Mouse (Mus musculus) mouse trophoblast stem cell (cell line): ENCODE results near the gene Parp16.

ENCODE experiments used
- in situ Hi-C, 2 experiments: fragments of 300-500 bp; cut with MseI, MboI; formaldehyde crosslinking; loops; 2 replicates in 1 of 2; 3 replicates in 1 of 2; pipeline ENCODE4 v1.15.1; 2025

Gene Parp16

GRCm38 (mm10) chr9:65195053-65195452 lies at the start of gene Parp16:
Gene Parp16, plus strand, starts transcription at chr9:65195353.
- in situ Hi-C loops = no loop called here

GRCm38 (mm10) chr9:65146001-65146400 lies 49.2 kb upstream of the Parp16 start:
- in situ Hi-C loops = no loop called here

GRCm38 (mm10) chr9:65148507-65148906 lies 46.6 kb upstream of the Parp16 start:
- in situ Hi-C loops = no loop called here

- in situ Hi-C loops = no loop called here
Observed at GRCm38 (mm10) chr9:65152711-65153330, 42.3 kb upstream of the Parp16 start.

- in situ Hi-C loops = no loop called here
Observed at GRCm38 (mm10) chr9:65153331-65153711, 41.8 kb upstream of the Parp16 start.

GRCm38 (mm10) chr9:65154692-65155455 lies 40.3 kb upstream of the Parp16 start:
- in situ Hi-C loops = no loop called here

GRCm38 (mm10) chr9:65156604-65157003 lies 38.5 kb upstream of the Parp16 start:
- in situ Hi-C loops = no loop called here

- in situ Hi-C loops = no loop called here
Observed at GRCm38 (mm10) chr9:65157631-65158030, 37.5 kb upstream of the Parp16 start.

GRCm38 (mm10) chr9:65161188-65161587 lies 34.0 kb upstream of the Parp16 start:
- in situ Hi-C loops = no loop called here

- in situ Hi-C loops = no loop called here
Observed at GRCm38 (mm10) chr9:65161881-65162280, 33.3 kb upstream of the Parp16 start.

GRCm38 (mm10) chr9:65162711-65163639 lies 32.2 kb upstream of the Parp16 start:
- in situ Hi-C loops = no loop called here

GRCm38 (mm10) chr9:65164870-65165269 lies 30.3 kb upstream of the Parp16 start:
- in situ Hi-C loops = no loop called here

- in situ Hi-C loops = no loop called here
Observed at GRCm38 (mm10) chr9:65166386-65166785, 28.8 kb upstream of the Parp16 start.

- in situ Hi-C loops = no loop called here
Observed at GRCm38 (mm10) chr9:65168534-65168933, 26.6 kb upstream of the Parp16 start.

GRCm38 (mm10) chr9:65168952-65169351 lies 26.2 kb upstream of the Parp16 start:
- in situ Hi-C loops = no loop called here

- in situ Hi-C loops = no loop called here
Observed at GRCm38 (mm10) chr9:65172654-65173053, 22.5 kb upstream of the Parp16 start.

- in situ Hi-C loops = no loop called here
Observed at GRCm38 (mm10) chr9:65175234-65175938, 19.8 kb upstream of the Parp16 start.

- in situ Hi-C loops = no loop called here
Observed at GRCm38 (mm10) chr9:65175939-65176871, 18.9 kb upstream of the Parp16 start.

- in situ Hi-C loops = no loop called here
Observed at GRCm38 (mm10) chr9:65177497-65177896, 17.7 kb upstream of the Parp16 start.

- in situ Hi-C loops = no loop called here
Observed at GRCm38 (mm10) chr9:65177912-65178311, 17.2 kb upstream of the Parp16 start.
